Mouse (Mus musculus) neural tube, embryonic 15.5 days (tissue): Measurements from ENCODE around the gene Faf1. TPM values are rescaled to one million over a fixed set of nuclear protein-coding genes. Genes with fewer than 3 reads are reported as not detected.

Source experiments
- ATAC-seq: fragments of 200-750 bp; cut with Nextera tagmentation; 2 replicates; pipeline ENCODE4 v1.8.0; 2017; ENCODE audit warnings: mild to moderate bottlenecking, moderate TSS enrichment, moderate library complexity; ENCODE audit not compliant: low FRiP score
- H3K27ac ChIP-seq: fragments of 300-500 bp; sonication (generic); replicated peaks from 2 replicates; pipeline ENCODE4 v1.5.1; 2015; ENCODE audit warnings: mild to moderate bottlenecking, inconsistent platforms
- H3K27me3 ChIP-seq: fragments of 300-500 bp; sonication (generic); replicated peaks from 2 replicates; pipeline ENCODE4 v1.6.1; 2015; ENCODE audit warnings: inconsistent platforms
- H3K36me3 ChIP-seq: fragments of 300-500 bp; sonication (generic); 2 replicates; pipeline ENCODE4 v1.6.1; 2015; ENCODE audit warnings: inconsistent platforms
- H3K4me1 ChIP-seq: fragments of 300-500 bp; sonication (generic); 2 replicates; pipeline ENCODE4 v1.6.1; 2015; ENCODE audit warnings: inconsistent platforms
- H3K4me2 ChIP-seq: fragments of 300-500 bp; sonication (generic); 2 replicates; pipeline ENCODE4 v1.6.1; 2015; ENCODE audit warnings: inconsistent platforms, mild to moderate bottlenecking, moderate library complexity
- H3K4me3 ChIP-seq: fragments of 300-500 bp; sonication (generic); replicated peaks from 2 replicates; pipeline ENCODE4 v1.5.1; 2015; ENCODE audit warnings: mild to moderate bottlenecking, inconsistent platforms
- H3K9ac ChIP-seq: fragments of 300-500 bp; sonication (generic); replicated peaks from 2 replicates; pipeline ENCODE4 v1.6.1; 2015; ENCODE audit warnings: mild to moderate bottlenecking, inconsistent platforms
- H3K9me3 ChIP-seq: fragments of 300-500 bp; sonication (generic); replicated peaks from 2 replicates; pipeline ENCODE4 v1.6.1; 2016; ENCODE audit warnings: inconsistent platforms
- WGBS: fragments of 180-500 bp; shearing (Covaris S2); methylation state at CpG from one replicate; pipeline ENCODE4 v1.1.7; 2015; ENCODE audit warnings: mixed read lengths; 5-methylcytosine and 5-hydroxymethylcytosine counted together
- polyA plus RNA-seq: library from polyadenylated mRNA; unstranded; fragments of >200 nt; fragmentation: Nextera tagmentation; extraction: Ambion mirVana; gene quantifications from 2 replicates; pipeline ENCODE4 v1.2.1, GENCODE M21; 2015

Gene Faf1
- polyA plus RNA-seq, 1 experiment from 2014 or later, result 30.9 TPM

- no peak overlapping the region for H3K4me2 ChIP-seq
- no peaks in the 10 kb centered on the region for H3K9me3 ChIP-seq
- no peak for ATAC-seq
- H3K4me3 ChIP-seq, result no peak overlapping the region
- H3K27me3 ChIP-seq, result no peaks in the 10 kb centered on the region
- H3K9ac ChIP-seq, result no peak overlapping the region
- H3K4me1 ChIP-seq, result no peaks in the 10 kb centered on the region
- no peak overlapping the region for H3K27ac ChIP-seq
- H3K36me3 ChIP-seq, result 0 out of 2 replicates have a peak, but pooled peaks cover 2% of the 10 kb centered on the region
- WGBS, result 52% methylated on average over 3 of the region's 3 CpGs
Observed at GRCm38 (mm10) chr4:109868897-109869484, 192.6 kb downstream of the Faf1 start.

GRCm38 (mm10) chr4:109884333-109884732 lies 207.9 kb downstream of the Faf1 start:
- no peak for ATAC-seq
- no peaks in the 10 kb centered on the region for H3K27me3 ChIP-seq
- no peak overlapping the region for H3K4me2 ChIP-seq
- no peak overlapping the region for H3K9ac ChIP-seq
- H3K9me3 ChIP-seq, result no peaks in the 10 kb centered on the region
- H3K4me3 ChIP-seq, result no peak overlapping the region
- no peaks in the 10 kb centered on the region for H3K4me1 ChIP-seq
- H3K36me3 ChIP-seq, result no peaks in the 10 kb centered on the region
- WGBS, result 38% methylated on average over 4 of the region's 4 CpGs
- no peak overlapping the region for H3K27ac ChIP-seq

- Histone ChIP-seq H3K36me3 (peaks cover 14% of the 10 kb centered on the region), H3K27me3 (no peaks in the 10 kb centered on the region), H3K4me2 (no peak overlapping the region), H3K4me3 (no peak overlapping the region), H3K9ac (no peak overlapping the region), H3K4me1 (no peaks in the 10 kb centered on the region), H3K9me3 (0 out of 2 replicates have a peak, but pooled peaks cover 7% of the 10 kb centered on the region), H3K27ac (no peak overlapping the region)
- WGBS, result 93% methylated on average over 6 of the region's 6 CpGs
- no peak for ATAC-seq
Observed at GRCm38 (mm10) chr4:109887856-109888357, 211.5 kb downstream of the Faf1 start.

GRCm38 (mm10) chr4:109897810-109898566 lies 221.6 kb downstream of the Faf1 start:
- H3K27me3 ChIP-seq, result no peaks in the 10 kb centered on the region
- H3K4me2 ChIP-seq, result no peak overlapping the region
- H3K27ac ChIP-seq, result no peak overlapping the region
- 97% methylated on average over 6 of the region's 6 CpGs for WGBS
- H3K9ac ChIP-seq, result no peak overlapping the region
- H3K4me1 ChIP-seq, result no peaks in the 10 kb centered on the region
- H3K9me3 ChIP-seq, result no peaks in the 10 kb centered on the region
- no peak overlapping the region for H3K4me3 ChIP-seq
- H3K36me3 ChIP-seq, result peaks cover 7% of the 10 kb centered on the region
- ATAC-seq, result no peak

- no peak for ATAC-seq
- Histone ChIP-seq H3K9ac (no peak overlapping the region), H3K9me3 (no peaks in the 10 kb centered on the region), H3K36me3 (peaks cover 7% of the 10 kb centered on the region; the same call in 1 of the 2 replicates), H3K4me1 (no peaks in the 10 kb centered on the region), H3K27ac (no peak overlapping the region), H3K4me3 (no peak overlapping the region), H3K4me2 (no peak overlapping the region), H3K27me3 (no peaks in the 10 kb centered on the region)
- WGBS, result 81% methylated on average over 2 of the region's 2 CpGs
Observed at GRCm38 (mm10) chr4:109901076-109901475, 224.7 kb downstream of the Faf1 start.

GRCm38 (mm10) chr4:109904487-109904886 lies 228.1 kb downstream of the Faf1 start:
- no peak overlapping the region for H3K4me2 ChIP-seq
- whole genome bisulfite sequencing, result 93% methylated on average over 3 of the region's 3 CpGs
- H3K36me3 ChIP-seq, result 0 out of 2 replicates have a peak, but pooled peaks cover 7% of the 10 kb centered on the region
- H3K27me3 ChIP-seq, result no peaks in the 10 kb centered on the region
- ATAC-seq, result no peak
- H3K27ac ChIP-seq, result no peak overlapping the region
- no peak overlapping the region for H3K4me3 ChIP-seq
- H3K4me1 ChIP-seq, result no peaks in the 10 kb centered on the region
- no peak overlapping the region for H3K9ac ChIP-seq
- H3K9me3 ChIP-seq, result no peaks in the 10 kb centered on the region

GRCm38 (mm10) chr4:109929058-109929457 lies 252.7 kb downstream of the Faf1 start:
- Histone ChIP-seq H3K9me3 (no peaks in the 10 kb centered on the region), H3K4me2 (no peak overlapping the region), H3K27me3 (no peaks in the 10 kb centered on the region), H3K4me1 (no peaks in the 10 kb centered on the region), H3K27ac (no peak overlapping the region), H3K4me3 (no peak overlapping the region), H3K36me3 (peaks cover 3% of the 10 kb centered on the region; the same call in 1 of the 2 replicates), H3K9ac (no peak overlapping the region)
- WGBS, result 97% methylated on average over 1 of the region's 1 CpGs
- ATAC-seq, result no peak

GRCm38 (mm10) chr4:109930445-109930844 lies 254.1 kb downstream of the Faf1 start:
- no peak overlapping the region for H3K4me3 ChIP-seq
- peaks cover 4% of the 10 kb centered on the region for H3K36me3 ChIP-seq
- H3K4me2 ChIP-seq, result no peak overlapping the region
- no peak for ATAC-seq
- 100% methylated on average over 1 of the region's 1 CpGs for WGBS
- H3K27me3 ChIP-seq, result no peaks in the 10 kb centered on the region
- no peak overlapping the region for H3K27ac ChIP-seq
- H3K9me3 ChIP-seq, result no peaks in the 10 kb centered on the region
- no peak overlapping the region for H3K9ac ChIP-seq
- no peaks in the 10 kb centered on the region for H3K4me1 ChIP-seq

GRCm38 (mm10) chr4:109930935-109931334 lies 254.5 kb downstream of the Faf1 start:
- H3K27me3 ChIP-seq, result no peaks in the 10 kb centered on the region
- no peak for ATAC-seq
- WGBS, result 89% methylated on average over 1 of the region's 1 CpGs
- H3K27ac ChIP-seq, result no peak overlapping the region
- H3K9me3 ChIP-seq, result no peaks in the 10 kb centered on the region
- no peaks in the 10 kb centered on the region for H3K4me1 ChIP-seq
- peaks cover 6% of the 10 kb centered on the region for H3K36me3 ChIP-seq
- no peak overlapping the region for H3K4me3 ChIP-seq
- H3K4me2 ChIP-seq, result no peak overlapping the region
- H3K9ac ChIP-seq, result no peak overlapping the region

GRCm38 (mm10) chr4:109936557-109936956 lies 260.2 kb downstream of the Faf1 start:
- Histone ChIP-seq H3K4me1 (peaks cover 3% of the 10 kb centered on the region; the same call in 1 of the 2 replicates), H3K4me3 (no peak overlapping the region), H3K27me3 (no peaks in the 10 kb centered on the region), H3K9me3 (no peaks in the 10 kb centered on the region), H3K36me3 (peaks cover 6% of the 10 kb centered on the region), H3K9ac (no peak overlapping the region), H3K4me2 (no peak overlapping the region), H3K27ac (no peak overlapping the region)
- WGBS, result 95% methylated on average over 3 of the region's 3 CpGs
- ATAC-seq, result no peak

GRCm38 (mm10) chr4:109939291-109939690 lies 262.9 kb downstream of the Faf1 start:
- Histone ChIP-seq H3K4me3 (no peak overlapping the region), H3K9ac (no peak overlapping the region), H3K27ac (no peak overlapping the region), H3K27me3 (no peaks in the 10 kb centered on the region), H3K36me3 (peaks cover 4% of the 10 kb centered on the region; the same call in 1 of the 2 replicates), H3K9me3 (no peaks in the 10 kb centered on the region), H3K4me2 (no peak overlapping the region), H3K4me1 (peaks cover 3% of the 10 kb centered on the region; the same call in 1 of the 2 replicates)
- ATAC-seq, result no peak

- no peak for ATAC-seq
- H3K27ac ChIP-seq, result no peak overlapping the region
- no peak overlapping the region for H3K4me2 ChIP-seq
- no peaks in the 10 kb centered on the region for H3K4me1 ChIP-seq
- no peak overlapping the region for H3K4me3 ChIP-seq
- no peaks in the 10 kb centered on the region for H3K9me3 ChIP-seq
- no peak overlapping the region for H3K9ac ChIP-seq
- 100% methylated on average over 1 of the region's 1 CpGs for WGBS
- H3K27me3 ChIP-seq, result no peaks in the 10 kb centered on the region
- no peaks in the 10 kb centered on the region for H3K36me3 ChIP-seq
Observed at GRCm38 (mm10) chr4:109945554-109945953, 269.2 kb downstream of the Faf1 start.
